Mouse (Mus musculus) thymus, adult 2 months (tissue): ENCODE measurements around the gene Sntb2. TPM values are rescaled to one million over a fixed set of nuclear protein-coding genes. Genes with fewer than 3 reads are reported as not detected.

Experiments
- DNase-seq: peaks from one replicate; pipeline ENCODE4 v3.0.0; 2021
- H3K27ac ChIP-seq: fragments of 200-500 bp; 2 replicates; pipeline ENCODE4 v1.5.1; 2012; ENCODE audit warnings: low read length, control low read depth; ENCODE audit not compliant: control insufficient read depth, insufficient read depth
- H3K27me3 ChIP-seq: fragments of 200-500 bp; 2 replicates; pipeline ENCODE4 v1.6.1; 2012; ENCODE audit warnings: mild to moderate bottlenecking, low read length, moderate library complexity, mixed read lengths; ENCODE audit not compliant: control insufficient read depth, insufficient read depth
- H3K36me3 ChIP-seq: fragments of 200-500 bp; 2 replicates; pipeline ENCODE4 v1.6.1; 2012; ENCODE audit warnings: mild to moderate bottlenecking, low read length, moderate library complexity; ENCODE audit not compliant: control insufficient read depth, insufficient read depth
- H3K4me1 ChIP-seq: fragments of 200-500 bp; replicated peaks from 2 replicates; pipeline ENCODE4 v1.6.1; 2012; ENCODE audit warnings: low read length; ENCODE audit not compliant: control insufficient read depth, insufficient read depth
- H3K4me3 ChIP-seq: fragments of 200-500 bp; 2 replicates; pipeline ENCODE4 v1.5.1; 2012; ENCODE audit warnings: mild to moderate bottlenecking, low read length, control low read depth, moderate library complexity; ENCODE audit not compliant: control insufficient read depth, insufficient read depth
- CTCF ChIP-seq: fragments of 200-500 bp; IDR thresholded peaks from 2 replicates; pipeline ENCODE4 v1.5.1; 2012; ENCODE audit warnings: mild to moderate bottlenecking, control low read depth, low read length, moderate library complexity, borderline replicate concordance; ENCODE audit not compliant: control insufficient read depth, poor library complexity, insufficient read depth; ENCODE audit errors: extremely low read depth
- POLR2A ChIP-seq: fragments of 200-500 bp; IDR thresholded peaks from 2 replicates; pipeline ENCODE4 v1.6.1; 2012; ENCODE audit warnings: mild to moderate bottlenecking, low read length, control low read depth, moderate library complexity; ENCODE audit not compliant: control insufficient read depth, poor library complexity, insufficient read depth; ENCODE audit errors: extremely low read depth
- WGBS: fragments of 180-500 bp; shearing (Covaris S2); methylation state at CpG from one replicate; pipeline ENCODE4 v1.1.7; 2018; 5-methylcytosine and 5-hydroxymethylcytosine counted together
- polyA plus RNA-seq: library from polyadenylated mRNA; depleted of rRNA; stranded (reverse); fragments of >200 nt; gene quantifications from 2 replicates; pipeline ENCODE4 v1.2.3, GENCODE M21; 2012

Sntb2 gene
- polyA plus RNA-seq, 1 experiment = 4.5 TPM

DNA sequence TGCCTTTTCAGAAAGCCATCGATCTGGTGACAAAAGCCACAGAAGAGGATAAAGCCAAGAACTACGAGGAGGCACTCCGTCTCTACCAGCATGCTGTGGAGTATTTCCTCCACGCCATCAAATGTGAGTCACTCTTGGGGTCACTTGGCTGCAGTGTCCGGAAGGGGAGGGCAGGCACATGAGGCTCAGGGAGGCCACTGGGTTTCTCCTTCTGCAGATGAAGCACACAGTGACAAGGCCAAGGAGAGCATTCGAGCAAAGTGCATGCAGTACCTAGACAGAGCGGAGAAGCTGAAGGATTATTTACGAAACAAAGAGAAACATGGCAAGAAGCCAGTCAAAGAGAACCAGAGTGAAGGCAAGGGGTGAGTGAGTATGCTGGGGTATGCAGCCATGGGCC is 101.1 kb downstream of the Sntb2 start:
- 95% methylated on average over 8 of the region's 8 CpGs for WGBS

DNA sequence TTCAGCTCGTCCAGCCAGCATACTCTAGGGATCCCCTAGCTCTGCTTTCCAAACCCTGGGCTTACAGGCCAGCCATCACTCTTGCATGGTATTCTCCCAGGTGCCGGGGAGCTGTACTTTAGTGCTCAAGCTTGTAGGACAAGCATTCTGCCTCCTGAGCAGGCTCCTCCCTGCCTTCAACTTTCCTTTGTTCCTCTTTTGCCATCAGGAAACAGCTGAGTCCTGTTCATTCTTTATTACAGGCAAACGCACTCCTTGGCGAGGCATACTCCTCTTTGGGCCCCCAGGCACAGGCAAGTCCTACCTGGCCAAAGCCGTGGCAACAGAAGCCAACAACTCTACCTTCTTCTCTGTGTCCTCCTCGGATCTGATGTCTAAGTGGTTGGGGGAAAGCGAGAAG is 105.1 kb downstream of the Sntb2 start:
- DNase-seq = no peak
- no peaks in the 10 kb centered on the region for H3K27me3 ChIP-seq
- TF ChIP-seq CTCF (no peak), POLR2A (no peak)
- no peak overlapping the region for H3K4me3 ChIP-seq
- whole genome bisulfite sequencing = 73% methylated on average over 7 of the region's 7 CpGs
- H3K27ac ChIP-seq = no peak overlapping the region
- H3K4me1 ChIP-seq = no peaks in the 10 kb centered on the region
- peaks cover 77% of the 10 kb centered on the region for H3K36me3 ChIP-seq

More for the DNA sequence above, 101.1 kb downstream of the Sntb2 start:
- Histone ChIP-seq H3K4me3 (no peak overlapping the region), H3K27me3 (no peaks in the 10 kb centered on the region), H3K27ac (no peak overlapping the region), H3K36me3 (peaks cover 37% of the 10 kb centered on the region), H3K4me1 (peaks cover 8% of the 10 kb centered on the region)
- no peak for TF ChIP-seq CTCF
- no peak for TF ChIP-seq POLR2A
- no peak for DNase-seq

DNA sequence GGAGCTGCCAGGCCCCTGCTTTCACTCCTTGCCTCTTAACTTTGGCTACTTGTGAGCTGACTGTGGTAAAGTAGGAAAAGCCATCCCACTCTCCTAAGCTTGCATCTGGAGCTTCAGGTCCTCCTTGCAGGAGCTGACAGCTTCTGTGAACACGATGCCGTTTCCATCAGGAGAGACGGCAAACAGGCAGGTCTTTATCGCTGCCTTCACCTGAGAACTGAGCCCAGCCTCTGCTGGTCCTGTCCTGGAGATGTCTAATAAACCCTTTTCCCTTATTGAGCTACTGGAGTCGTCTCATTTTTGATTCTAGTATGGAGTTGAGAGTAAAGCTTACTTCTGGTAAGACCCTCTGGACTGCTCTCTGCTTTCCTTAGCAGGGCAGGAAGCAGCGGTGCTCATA is 109.9 kb downstream of the Sntb2 start:
- H3K36me3 ChIP-seq = peaks cover 68% of the 10 kb centered on the region

DNA sequence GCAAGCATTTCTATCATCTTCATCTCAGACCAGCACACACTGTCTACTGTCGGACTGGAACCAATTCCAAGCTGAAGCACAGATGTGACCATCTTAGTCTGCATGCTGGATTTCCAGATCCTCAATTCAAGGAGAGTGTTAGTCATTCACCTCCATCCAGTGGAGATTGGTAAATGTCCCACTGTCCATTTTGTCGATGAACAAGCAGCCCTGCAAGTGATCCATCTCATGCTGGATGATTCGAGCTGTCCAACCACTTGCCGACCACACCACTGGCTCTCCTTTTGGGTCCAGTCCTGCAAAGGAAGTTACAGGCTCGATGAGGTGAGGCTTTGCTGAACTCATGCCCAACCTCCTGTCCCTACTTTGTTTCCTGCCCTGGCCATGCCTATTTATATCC is 111.4 kb downstream of the Sntb2 start:
- H3K4me3 ChIP-seq = no peak overlapping the region
- TF ChIP-seq POLR2A (no peak), CTCF (no peak)
- WGBS = 76% methylated on average over 5 of the region's 5 CpGs
- H3K4me1 ChIP-seq = peaks cover 3% of the 10 kb centered on the region; the same call in 1 of the 2 replicates
- H3K36me3 ChIP-seq = peaks cover 60% of the 10 kb centered on the region
- no peak overlapping the region for H3K27ac ChIP-seq
- DNase-seq = no peak
- H3K27me3 ChIP-seq = no peaks in the 10 kb centered on the region

More for the DNA sequence above, 109.9 kb downstream of the Sntb2 start:
- no peak for DNase-seq
- WGBS = 91% methylated on average over 6 of the region's 6 CpGs
- Histone ChIP-seq H3K4me1 (peaks cover 3% of the 10 kb centered on the region; the same call in 1 of the 2 replicates), H3K4me3 (no peak overlapping the region), H3K27ac (no peak overlapping the region), H3K27me3 (no peaks in the 10 kb centered on the region)
- no peak for TF ChIP-seq POLR2A
- no peak for TF ChIP-seq CTCF

DNA sequence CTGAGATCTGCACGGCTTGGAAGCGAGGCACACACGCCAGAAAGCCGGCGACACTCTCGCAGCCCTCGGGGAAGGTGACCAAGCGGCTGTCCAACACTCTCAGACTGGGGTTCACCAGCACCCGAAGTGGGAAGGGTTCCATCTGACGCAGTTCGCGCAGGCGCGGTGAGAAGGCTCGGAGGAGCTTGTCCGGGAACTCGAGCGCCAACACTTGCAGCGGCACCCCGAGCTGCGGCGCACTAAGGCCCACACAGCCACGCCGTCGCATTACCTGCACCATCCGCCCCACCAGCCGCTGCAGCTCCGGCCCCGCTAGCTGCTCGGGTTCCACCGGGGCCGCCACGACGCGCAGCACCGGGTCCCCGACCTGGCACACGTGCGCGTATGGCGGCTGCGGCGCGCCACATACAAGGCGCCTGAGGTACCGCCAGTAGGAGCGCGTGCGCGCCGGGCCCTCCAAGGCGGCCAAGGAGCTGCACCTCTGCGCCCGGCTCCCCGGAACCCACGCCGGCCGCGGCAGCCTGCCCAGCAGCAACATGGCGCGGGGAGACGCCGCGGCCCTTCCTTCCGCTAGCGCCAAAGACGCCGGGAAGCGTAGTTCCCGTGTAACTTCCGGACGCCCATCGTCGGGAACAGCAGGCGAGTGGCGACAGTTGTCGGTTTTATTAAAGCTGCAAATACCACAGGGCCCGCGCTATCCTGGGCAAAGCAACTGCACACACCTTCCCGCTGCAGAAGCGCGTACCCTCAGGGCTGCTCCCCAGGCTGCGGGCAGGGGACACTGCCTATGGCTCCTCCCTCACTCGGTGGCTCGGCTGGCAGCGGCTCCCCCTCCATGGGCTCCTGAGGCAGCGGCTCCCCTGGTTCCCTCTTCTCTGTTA is 112.8 kb downstream of the Sntb2 start, which contains the start of gene Pdf:
Gene Pdf (minus strand): TSS at position 554 of the 881 bp plus-strand sequence.
- peak within 1 kb of the TSS; percentile 60 for H3K27ac ChIP-seq
- no peaks in the 10 kb centered on the region for H3K27me3 ChIP-seq
- WGBS = under 1% methylated on average over 87 of the region's 87 CpGs
- peaks cover 3% of the 10 kb centered on the region; the same call in 1 of the 2 replicates for H3K4me1 ChIP-seq
- H3K36me3 ChIP-seq = peaks cover 56% of the 10 kb centered on the region
- DNase-seq = peak; percentile 80
- TF ChIP-seq CTCF (0 out of 2 replicates have a peak, but pooled peaks have one; percentile 29), POLR2A (peak; percentile 73; the same call in 1 of the 2 replicates)
- peak within 1 kb of the TSS; percentile 84 for H3K4me3 ChIP-seq

DNA sequence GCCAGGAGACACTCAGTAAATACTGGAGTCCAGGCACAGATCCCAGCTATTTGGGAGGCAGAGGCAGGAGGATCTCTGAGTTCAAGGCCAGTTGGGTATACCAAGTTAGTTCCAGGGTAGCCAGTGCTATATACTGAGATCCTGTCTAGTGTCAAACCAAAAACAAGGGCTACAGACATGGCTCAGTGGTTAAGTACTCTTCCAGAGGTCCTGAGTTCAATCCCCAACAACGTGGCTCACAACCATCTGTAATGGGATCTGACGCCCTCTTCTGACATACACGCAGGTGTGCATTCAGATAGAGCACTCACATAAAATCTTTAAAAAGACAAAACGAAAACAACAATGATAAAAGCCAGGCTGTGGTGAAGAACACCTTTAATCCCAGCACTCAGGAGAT is 113.9 kb downstream of the Sntb2 start:
- TF ChIP-seq POLR2A (no peak), CTCF (no peak)
- WGBS = 94% methylated on average over 4 of the region's 4 CpGs
- H3K27me3 ChIP-seq = no peaks in the 10 kb centered on the region
- H3K4me3 ChIP-seq = no peak overlapping the region
- peaks cover 3% of the 10 kb centered on the region; the same call in 1 of the 2 replicates for H3K4me1 ChIP-seq
- H3K27ac ChIP-seq = no peak overlapping the region
- DNase-seq = no peak
- H3K36me3 ChIP-seq = peaks cover 47% of the 10 kb centered on the region
